Mouse (Mus musculus) left cerebral cortex, adult 18-20 months (tissue): ENCODE data around the gene Ptprj. TPM values are rescaled to one million over a fixed set of nuclear protein-coding genes. Genes with fewer than 3 reads are reported as not detected.
"Not testable (repeated sequence)": the region's sequence is repeated elsewhere in the genome, so short reads cannot be mapped to it uniquely, and the experiment has no call there.

Experiments used
- DNase-seq, 2 experiments: peaks; one replicate each; pipeline ENCODE4 v3.0.0; 2021 to 2022; ENCODE audit warnings: low spot score in 2 of 2, mixed read lengths in 1 of 2
- total RNA-seq, 2 experiments: library from RNA; stranded (reverse); gene quantifications; 2 replicates each; pipeline ENCODE4 v1.2.3; 2021

The Ptprj gene
- total RNA-seq, 2 experiments from 2014 or later, result 99.3 to 104 TPM

DNA sequence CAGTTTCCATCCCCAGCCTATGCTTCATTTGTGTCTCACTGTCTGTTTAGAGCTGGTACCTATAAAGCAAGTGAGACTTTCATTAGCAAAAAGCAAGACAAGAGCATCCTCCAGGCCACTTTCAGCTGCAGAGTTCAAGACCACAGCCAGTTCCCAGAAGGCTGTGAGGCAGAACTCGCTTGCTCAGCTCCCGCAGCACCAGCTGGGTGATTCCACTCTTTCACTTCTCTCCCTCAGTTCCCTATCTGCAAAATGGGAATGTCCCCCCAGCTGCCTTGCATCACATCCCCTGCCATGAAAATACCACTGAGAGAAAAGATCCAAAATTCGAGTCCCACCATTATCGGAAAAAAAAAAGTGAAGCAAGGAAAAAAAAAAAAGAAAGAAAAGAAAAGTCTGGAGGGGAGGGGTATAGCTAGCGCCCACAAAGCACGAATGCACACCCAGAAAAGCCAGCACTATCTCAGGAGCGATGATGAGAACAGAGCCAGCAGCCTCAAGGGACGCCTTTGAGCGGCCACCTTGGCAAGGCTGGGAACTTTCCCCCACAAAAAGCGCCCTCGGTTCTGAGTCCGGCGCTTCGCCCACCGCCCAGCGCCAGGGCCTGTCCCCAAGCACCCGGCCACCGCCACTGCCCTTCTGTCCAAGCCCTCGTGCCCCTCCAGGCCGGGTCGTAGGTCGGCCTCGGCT lies 1.3 kb downstream of the Ptprj start:
- DNase-seq, result peak in 1 of 2 experiments; percentile 44

GRCm38 (mm10) chr2:90577451-90578279 lies 2.8 kb downstream of the Ptprj start:
- no peak for DNase-seq

DNA sequence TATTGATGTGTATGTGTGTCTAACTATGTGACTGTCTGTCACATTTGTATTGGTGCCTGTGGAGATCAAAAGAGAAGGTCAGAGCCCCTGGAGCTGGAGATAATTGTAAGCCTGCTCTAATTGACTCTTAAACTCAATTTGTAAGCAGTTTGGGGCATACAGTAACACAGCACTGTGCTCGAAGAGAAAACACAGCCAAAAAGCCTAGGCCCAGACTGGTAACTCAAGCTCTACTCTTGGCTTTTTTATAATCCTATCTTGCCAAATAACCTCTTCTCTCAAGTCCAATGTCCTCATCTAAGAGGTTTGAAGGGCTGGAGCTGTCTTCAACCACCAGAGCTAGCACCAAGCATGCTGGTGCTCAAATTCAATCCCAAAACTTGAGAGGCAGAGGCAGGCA lies 3.5 kb downstream of the Ptprj start:
- no peak for DNase-seq

DNA sequence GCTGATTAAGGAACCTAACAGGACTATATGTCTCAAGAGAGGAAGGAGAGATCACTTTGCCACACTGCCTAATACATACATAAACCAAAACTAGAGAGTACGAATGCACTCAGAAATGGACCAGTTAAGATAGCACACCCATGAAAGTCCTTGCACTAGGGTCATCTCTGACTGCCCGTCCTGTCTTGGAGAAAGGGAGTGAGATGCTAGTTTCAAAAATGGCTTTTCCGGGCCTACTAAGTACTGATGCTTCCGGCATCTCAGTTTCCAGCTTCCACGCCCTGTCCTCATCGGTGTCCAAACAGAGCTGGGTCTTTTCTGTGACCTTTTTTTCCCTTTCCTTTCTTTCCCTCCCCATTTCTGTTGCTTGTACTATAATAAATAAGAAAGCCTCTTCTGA lies 4.0 kb downstream of the Ptprj start:
- no peak for DNase-seq

DNA sequence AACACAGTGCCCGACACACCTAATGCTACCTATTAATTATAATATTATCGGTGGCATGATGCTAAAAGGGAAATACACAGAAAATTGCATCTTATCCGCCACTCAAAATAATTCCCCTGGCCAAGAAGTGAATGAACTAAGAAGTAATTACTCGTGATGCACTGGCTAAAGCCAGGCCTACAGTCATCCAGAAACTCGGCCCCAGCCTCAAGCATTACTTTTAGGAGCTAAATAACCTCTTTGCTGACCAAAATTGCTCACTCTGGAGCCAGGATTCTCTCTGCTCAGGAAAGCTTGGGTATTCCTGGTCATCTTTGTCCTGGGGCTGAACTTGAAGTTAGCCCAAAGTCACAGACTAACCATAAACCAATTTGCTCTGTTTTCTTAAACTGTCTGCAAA lies 4.7 kb downstream of the Ptprj start:
- no peak for DNase-seq

DNA sequence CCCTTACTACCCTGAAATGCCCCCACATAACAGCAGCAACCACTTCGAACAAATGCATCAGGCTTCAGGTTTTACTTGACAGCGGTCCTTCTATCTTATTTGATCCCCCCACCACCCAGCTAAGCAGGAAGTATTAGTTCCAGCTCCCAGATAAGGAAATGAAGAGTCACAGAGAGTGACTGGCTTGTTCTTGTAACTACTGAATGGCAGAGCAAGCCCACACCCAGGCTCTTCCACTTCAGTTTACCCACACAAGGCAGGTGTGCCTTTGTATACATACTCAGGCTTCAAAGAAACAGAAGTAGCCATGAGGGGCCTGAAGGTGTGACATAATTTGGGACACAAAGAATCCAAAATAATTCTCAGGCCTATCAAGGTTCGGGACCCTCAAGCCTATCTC lies 5.3 kb downstream of the Ptprj start:
- peak in 1 of 2 experiments; percentile 1 for DNase-seq

GRCm38 (mm10) chr2:90574536-90574935 lies 5.9 kb downstream of the Ptprj start:
- peak in 1 of 2 experiments; percentile 1 for DNase-seq

GRCm38 (mm10) chr2:90573640-90574526 lies 6.6 kb downstream of the Ptprj start:
- DNase-seq, result peak; percentile 13 to 55

DNA sequence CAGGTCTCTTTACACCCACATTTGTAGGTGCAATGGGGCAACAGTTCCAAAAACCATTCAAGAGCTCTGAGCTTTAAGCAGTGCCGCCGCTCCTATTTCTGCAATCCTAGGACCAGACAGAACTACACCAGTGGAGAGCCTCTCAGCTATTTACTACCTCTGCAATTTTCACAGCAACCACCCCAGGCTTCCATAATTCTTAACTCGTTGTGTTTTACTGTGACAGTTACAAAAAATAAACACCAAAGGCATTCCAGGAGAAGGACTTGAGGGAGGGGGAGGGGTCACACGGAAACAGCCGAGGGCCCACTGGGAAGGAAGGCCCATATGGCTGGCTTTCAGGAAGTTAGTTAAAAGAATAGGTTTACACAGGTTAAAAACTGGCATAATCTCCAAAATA lies 8.3 kb downstream of the Ptprj start:
- no peak for DNase-seq

DNA sequence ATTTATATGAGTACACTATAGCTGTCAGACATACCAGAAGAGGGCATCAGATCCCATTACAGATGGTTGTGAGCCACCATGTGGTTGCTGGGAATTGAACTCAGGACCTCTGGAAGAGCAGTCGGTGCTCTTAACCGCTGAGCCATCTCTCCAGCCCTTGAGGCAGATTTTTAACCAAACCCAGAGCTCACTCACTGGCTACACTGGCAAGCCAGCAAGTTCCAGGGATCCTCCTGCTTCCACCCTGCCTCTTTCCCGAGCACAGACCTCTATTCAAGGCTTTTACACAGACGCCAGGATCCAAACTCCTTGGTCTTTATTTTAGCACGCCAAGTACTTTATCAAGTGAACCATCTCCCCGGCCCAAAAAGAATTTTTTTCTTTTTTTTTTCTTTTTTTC lies 9.0 kb downstream of the Ptprj start:
- not testable (repeated sequence) for DNase-seq

DNA sequence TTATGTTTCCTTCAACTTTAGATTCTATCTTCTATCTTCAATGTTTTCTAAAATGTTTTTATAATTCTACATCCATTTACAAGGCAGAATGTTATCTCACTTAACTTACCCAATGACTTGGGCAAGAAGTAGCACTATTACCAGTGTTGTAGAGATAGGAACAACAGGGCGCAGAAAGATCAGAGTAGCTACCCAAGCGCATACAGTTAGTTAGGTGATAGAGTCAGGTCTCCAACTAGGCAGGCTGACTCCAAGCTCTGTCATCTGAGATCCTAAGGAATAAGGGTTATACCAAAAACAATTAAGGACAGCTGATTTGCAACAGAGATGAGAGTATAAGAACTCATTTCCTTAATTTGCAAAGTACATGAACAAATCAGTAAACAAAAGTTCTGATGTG lies 9.6 kb downstream of the Ptprj start:
- no peak for DNase-seq

DNA sequence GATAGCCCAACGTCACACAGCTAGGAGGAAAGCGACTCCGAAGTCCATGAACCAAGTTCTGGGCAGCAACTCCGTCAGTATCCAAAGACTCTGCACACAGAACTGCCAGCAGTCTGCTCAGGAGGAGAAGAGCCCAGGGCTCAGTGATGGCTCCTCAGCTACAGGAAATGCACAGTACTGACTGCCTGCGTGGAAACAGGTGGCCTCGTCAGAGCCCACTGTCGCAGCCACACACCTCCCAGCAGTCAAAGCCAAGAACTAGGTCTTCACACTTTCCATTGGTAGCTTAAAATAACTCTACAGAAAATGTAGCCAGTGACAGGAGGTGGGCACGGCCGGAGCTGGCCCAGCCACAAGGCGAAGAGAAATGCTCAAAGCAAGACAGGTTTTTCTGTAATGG lies 10.2 kb downstream of the Ptprj start:
- DNase-seq, result no peak

DNA sequence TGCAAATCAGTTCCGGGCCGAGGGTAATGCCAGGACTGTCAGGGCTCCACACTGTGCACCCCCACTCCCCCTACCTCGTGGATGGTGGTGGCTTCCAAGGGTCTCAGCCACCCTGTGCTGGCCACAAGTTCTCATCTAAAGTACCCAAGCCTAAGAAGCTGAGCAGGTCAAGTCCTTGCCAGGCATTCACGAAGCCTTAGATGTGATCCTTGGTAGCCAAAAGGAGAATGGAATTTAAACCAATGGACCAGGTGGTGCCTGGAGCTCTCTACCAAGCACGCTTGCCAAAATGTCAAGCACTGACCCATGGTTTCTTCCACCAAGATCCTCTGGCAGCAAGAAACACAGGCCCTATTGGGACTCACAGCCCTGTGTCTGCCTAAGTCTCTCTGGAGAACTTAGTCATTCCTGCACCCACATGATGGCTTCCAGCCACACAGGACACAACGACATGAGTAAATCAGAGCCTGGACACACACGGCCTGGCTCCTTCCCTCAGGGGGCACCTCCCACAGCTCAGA lies 11.4 kb downstream of the Ptprj start:
- DNase-seq, result no peak

- peak; percentile 50 for DNase-seq
Observed at GRCm38 (mm10) chr2:90568091-90568490, 12.4 kb downstream of the Ptprj start.

GRCm38 (mm10) chr2:90566773-90567528 lies 13.5 kb downstream of the Ptprj start:
- peak in 1 of 2 experiments; percentile 38 for DNase-seq

DNA sequence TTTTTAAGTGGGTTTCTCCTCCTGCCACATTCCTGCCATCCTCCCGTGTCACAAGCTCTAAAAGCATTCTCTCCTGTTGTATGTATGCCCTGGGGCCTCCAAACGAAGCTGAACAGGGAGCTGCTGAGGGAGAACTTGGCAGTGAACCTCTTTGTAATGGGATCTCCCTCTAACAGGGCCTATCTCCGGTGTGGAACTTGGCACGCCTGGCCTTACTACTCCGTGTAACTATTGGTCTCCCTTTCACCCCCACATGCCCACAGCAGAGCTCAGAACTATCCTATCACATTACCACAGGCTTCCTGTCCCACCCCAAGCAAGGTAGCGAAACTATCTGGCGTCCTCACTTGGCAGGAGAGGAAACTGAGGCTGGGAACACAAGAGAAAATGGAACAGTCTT lies 14.4 kb downstream of the Ptprj start:
- no peak for DNase-seq

GRCm38 (mm10) chr2:90565192-90565929 lies 15.1 kb downstream of the Ptprj start:
- DNase-seq, result no peak

DNA sequence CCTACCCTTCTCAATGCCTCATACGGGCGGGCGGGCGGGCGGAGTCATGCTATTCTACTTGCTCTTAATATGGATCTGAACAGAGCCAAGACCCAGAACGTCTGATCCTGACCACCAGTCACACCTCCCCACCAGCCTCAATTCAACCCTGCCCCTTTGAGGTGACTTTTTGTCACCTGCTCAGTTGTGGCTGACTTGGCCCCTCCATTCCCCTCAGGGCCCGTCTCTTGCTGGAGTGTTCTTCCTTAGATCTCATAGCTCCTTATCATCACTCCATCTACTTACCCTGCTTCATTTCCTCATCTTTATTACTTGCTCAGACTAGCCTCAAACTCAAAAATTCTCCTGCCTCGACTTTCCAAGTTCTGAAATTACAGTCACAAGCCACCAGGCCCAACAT lies 15.9 kb downstream of the Ptprj start:
- DNase-seq, result no peak

- no peak for DNase-seq
Observed at GRCm38 (mm10) chr2:90563171-90563570, 17.3 kb downstream of the Ptprj start.

DNA sequence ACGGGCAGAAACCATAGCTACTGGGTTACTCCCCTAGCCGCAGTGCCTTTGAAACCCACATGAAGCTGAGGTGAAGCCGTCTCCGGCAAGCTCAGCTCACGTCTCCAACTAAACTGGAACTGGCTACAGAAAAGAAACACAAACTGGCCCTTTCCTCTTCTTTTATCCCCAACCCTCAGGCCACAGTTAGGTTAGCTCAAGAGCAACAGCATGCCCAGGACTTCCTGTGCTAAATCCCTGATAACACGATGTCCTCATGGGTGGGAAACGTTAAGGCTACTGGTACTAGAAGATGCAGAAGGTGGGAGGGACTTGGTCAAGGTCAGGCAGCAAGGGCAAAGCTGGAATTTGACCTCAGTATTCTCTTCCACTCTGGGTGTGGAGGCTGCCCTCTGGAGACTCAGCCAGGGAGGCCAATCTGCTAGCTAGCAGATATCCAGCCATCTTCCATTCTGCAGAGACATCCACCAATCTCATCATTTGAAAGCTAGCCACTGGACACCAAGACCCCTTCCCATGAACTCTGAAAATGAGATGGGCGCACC lies 18.2 kb downstream of the Ptprj start:
- DNase-seq, result no peak
